Mouse (Mus musculus) small intestine, adult 2 months (tissue): ENCODE data around the gene Erv3.

Experiments
- CTCF ChIP-seq: fragments of 200-500 bp; IDR thresholded peaks from 2 replicates; pipeline ENCODE4 v1.5.1; 2012; ENCODE audit warnings: low read depth, mild to moderate bottlenecking, control low read depth, inconsistent platforms, low read length, moderate library complexity, mixed read lengths; ENCODE audit not compliant: insufficient replicate concordance, insufficient read length; ENCODE audit errors: extremely low read depth
- POLR2A ChIP-seq: fragments of 200-500 bp; IDR thresholded peaks from 2 replicates; pipeline ENCODE4 v1.6.1; 2012; ENCODE audit warnings: low read depth, mild to moderate bottlenecking, control low read depth, inconsistent platforms, low read length, moderate library complexity

DNA sequence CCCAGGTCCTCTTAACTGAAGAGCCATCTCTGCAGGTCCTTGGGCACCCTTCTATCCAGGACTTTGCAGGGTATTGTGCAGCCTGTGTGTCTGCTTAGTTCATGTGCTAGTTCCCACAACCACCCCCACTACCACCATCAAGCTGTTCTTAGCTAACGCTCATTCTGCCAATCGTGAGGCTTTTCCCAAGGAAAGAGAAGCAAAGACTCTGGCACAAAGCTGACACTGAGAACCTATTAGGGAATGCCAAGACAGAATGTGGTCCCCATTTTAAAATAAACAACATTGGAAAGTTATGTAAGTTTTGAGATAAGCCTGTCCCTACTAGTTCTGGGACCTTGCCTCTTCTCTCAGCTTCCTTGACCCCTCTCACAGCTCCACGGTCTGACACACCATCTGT, 3.9 kb upstream of the Erv3 start:
- TF ChIP-seq CTCF: no peak
- TF ChIP-seq POLR2A: no peak
